Mouse (Mus musculus) brain, embryonic 14.5 days (tissue): ENCODE results near the gene Ddx25. TPM values are rescaled to one million over a fixed set of nuclear protein-coding genes. Genes with fewer than 3 reads are reported as not detected.

Experiments used
- DNase-seq: peaks from one replicate; pipeline ENCODE4 v3.0.0-alpha.2; 2011; ENCODE audit warnings: low read depth
- CTCF ChIP-seq: fragments of 200-500 bp; IDR thresholded peaks from 2 replicates; pipeline ENCODE4 v1.5.1; 2012; ENCODE audit warnings: inconsistent platforms, mild to moderate bottlenecking, moderate library complexity, borderline replicate concordance; ENCODE audit not compliant: insufficient read depth, insufficient read length; ENCODE audit errors: extremely low read depth
- POLR2A ChIP-seq: fragments of 200-500 bp; IDR thresholded peaks from 2 replicates; pipeline ENCODE4 v1.6.1; 2012; ENCODE audit warnings: mild to moderate bottlenecking, inconsistent platforms, borderline replicate concordance; ENCODE audit not compliant: poor library complexity, insufficient read depth, insufficient read length, severe bottlenecking; ENCODE audit errors: extremely low read depth
- polyA plus RNA-seq: library from polyadenylated mRNA; depleted of rRNA; stranded (reverse); fragments of >200 nt; gene quantifications from 2 replicates; pipeline ENCODE4 v1.2.3, GENCODE M21; 2012; rRNA removed

Gene Ddx25
- 11.2 and 15.2 TPM in 2 replicates for polyA plus RNA-seq

DNA sequence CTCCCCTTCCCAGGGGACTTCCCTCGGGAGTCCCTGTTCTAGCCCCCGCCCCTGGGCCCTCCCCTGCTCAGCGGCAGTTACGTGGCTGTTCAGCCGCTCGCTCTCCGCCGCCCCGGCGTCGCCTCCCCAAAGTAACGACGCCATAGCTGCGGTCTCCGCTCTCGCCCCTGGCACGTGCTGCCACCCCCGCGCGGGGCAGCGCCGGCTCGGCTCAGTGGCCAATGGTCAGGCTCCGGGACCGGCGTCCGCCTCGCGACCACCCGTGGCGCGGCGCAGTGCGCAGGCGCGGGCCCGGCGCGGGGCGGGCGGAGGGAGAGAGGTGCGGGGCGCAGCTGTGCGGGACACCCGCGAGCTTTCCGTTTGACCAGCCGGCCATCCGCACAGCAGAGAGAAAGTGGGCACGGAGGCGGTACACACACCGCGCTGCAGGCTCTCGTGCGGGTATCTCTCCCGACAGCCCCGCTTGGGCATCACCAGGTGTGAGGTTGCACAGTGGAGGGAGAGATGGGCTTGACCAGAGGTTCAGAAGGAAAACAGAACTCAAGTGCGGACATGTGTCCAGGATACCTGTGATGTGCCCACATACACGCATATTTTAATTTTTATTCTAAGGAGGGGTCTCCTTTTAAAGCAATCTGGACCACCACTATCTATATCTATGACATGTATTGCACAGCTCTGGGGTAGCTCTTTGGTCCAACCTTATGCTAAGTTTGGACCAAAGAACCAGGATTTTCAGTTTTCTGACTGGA is at the start of gene Ddx25, which contains the start of gene Pus3:
Ddx25 (minus strand) TSS at position 272 of the 752 bp plus-strand sequence.
Pus3 (plus strand) TSS at position 339 of the 752 bp plus-strand sequence.
- TF ChIP-seq POLR2A (peak; percentile 66), CTCF (no peak)
- peak; percentile 80 for DNase-seq

DNA sequence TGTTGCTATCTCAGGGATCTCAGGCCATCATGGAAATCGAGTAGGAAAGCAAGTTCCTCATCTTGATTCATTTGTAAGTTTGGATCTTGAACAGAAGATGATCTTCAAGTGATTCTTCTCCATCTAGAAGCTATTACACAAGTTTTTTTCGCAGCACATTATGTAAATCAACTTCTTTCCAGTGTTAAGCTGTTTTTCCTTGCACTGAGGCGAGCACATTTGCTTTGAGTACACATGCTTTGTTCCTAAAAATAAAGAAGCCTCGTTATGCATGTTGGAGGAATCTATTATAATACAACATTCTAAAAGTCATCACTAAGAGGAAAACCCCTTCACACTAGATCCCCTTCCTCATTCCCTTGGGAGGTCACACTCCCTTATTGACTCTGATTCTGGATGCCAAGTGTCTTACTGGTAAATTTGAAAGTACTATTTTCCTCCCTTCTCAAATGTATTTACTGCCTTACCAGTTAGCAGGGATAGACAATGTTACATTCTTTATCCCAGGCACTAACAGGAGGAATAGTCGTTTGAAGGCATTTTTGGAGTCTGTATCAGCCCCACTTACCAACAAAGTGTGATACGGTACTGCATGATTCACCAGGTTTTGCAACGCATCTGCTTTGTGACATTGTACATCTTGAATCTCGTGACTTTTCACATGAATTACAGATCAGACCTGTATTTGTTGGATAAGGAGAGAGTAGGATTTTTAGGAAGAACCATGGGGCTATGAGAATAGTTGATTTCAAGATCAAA is 49.5 kb upstream of the Ddx25 start:
- TF ChIP-seq POLR2A (no peak), CTCF (no peak)
- DNase-seq: no peak

DNA sequence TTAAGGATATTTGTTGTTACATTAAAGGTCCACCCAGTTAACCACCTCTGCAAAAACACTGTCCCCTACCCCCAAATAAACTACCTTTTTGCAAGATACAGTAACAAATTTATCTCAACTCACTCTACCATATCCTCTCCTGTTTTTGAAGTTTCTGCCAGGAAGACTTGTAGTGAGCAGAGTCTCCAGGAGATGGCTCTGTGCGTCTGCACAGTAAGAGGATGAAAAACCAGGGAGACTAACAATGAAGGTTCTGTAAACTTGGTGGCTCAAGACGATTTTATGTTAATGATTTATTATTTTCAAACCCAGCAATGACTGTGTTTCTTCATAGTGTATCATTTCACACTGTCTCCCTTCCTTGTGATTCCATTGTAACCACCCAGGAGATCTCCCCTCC is 34.6 kb upstream of the Ddx25 start:
- no peak for TF ChIP-seq POLR2A
- peak; percentile 53; the same call in 1 of the 2 replicates for TF ChIP-seq CTCF
- peak; percentile 55 for DNase-seq

DNA sequence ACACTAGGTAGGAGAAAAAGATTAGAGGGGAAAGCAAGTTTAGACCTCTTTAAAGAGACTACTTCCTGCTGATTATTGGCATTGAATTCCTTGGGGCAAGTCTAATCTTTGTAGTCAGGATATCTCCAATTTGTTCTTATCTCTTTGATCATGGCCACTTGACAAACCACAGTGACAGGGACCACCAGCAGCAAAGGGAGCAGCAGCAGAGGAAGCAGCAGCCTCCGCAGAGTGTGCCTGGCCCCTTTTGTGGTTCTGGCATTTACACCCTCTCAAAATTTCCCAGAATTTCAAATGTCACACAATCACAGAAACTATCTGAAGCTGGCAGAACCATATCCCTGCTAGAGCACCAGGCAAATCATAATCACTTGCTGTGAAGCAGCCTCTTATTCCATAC is 29.3 kb upstream of the Ddx25 start:
- TF ChIP-seq CTCF (no peak), POLR2A (no peak)
- DNase-seq: no peak

DNA sequence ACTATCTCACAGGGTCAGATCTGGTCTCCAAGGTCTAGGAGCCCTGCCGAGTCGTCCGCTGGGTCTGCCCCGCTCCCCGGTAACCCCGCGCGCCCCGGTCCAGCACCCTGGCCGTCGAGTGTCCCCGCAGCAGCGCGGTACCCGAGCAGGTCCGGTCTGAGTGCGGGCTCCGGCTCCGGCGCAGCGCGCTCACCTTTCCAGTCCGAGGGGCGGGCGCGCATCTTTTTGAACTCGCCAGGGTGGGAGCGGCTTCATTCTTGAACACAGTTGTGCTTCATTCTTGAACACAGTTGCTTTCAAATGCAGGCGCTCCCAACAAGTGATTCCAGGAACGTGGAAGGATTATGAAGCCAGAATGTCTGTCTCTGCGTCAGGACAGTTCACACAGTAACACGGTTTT is 16.1 kb upstream of the Ddx25 start:
- no peak for DNase-seq
- TF ChIP-seq POLR2A: no peak
- TF ChIP-seq CTCF: no peak

DNA sequence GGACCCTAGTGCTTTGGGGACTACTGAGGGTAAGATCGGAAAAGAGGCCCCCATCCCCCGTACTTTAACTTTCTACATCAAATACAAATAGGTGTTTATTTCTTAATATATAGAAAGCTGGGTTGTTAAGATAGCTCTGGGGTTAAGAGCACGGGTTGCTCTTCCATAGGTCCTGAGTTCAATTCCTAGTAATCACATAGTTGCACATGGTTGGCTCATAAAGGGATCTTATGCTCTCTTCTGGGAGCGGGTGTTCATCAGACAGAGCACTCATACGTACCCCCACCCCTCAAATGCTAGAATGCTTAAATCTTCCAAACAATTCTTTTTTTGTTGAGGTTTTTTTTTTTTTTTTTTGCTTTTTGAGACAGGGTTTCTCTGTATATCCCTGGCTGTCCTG is 12.3 kb upstream of the Ddx25 start:
- DNase-seq: no peak
- TF ChIP-seq POLR2A (no peak), CTCF (no peak)

DNA sequence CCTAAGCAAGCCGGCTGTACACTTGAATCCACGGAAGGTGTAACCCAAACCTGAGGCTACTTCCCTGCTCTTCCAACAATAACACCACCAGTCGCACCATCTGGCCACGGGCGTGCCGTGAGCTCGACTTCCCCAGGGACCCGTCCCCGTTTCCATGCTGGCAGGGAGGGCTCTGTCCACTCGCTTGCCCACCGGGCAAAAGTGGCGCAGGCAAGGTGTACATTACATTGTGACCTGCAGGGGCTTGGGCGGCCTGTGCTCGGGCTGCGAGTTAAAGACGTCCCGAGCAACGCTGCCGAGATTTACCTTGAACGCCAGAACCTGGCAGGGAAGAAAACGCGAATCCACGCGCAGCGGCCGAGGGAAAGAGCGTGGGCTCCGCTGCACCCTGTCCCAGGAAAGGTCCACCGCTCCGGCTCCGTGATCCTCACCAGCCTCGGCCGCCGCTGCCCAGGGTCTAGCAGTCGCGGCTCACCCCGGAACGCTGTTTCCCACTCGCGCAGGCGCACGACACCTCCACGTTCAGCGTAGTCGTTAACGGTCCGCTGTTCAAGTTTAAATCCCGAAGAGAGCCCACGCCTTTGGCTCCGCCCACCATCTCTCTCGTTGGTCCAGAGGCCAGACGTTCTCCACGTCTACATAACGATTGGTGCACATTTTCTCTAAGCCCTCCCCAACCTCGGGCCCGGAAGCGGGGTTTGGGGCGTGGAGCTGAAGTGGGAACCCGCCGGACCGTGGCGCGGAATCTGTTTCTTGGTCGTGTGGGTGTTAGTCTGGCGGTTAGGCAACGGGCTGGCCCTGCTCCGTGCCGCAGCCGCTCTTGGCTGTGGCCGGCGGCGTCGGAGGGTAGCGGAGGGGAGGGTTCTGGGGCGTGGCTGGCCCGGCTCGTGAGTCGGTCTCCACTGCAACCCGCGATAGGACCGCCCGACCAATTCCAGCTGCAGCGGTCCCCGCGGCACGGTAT is 11.5 kb upstream of the Ddx25 start, which contains the start of the genes Pate2 and Hyls1:
Pate2 (plus strand) TSS at position 714 of the 964 bp plus-strand sequence.
Hyls1 (minus strand) TSS at position 828 of the 964 bp plus-strand sequence.
- TF ChIP-seq POLR2A (peak; percentile 42; the same call in 1 of the 2 replicates), CTCF (peak; percentile 39; the same call in 1 of the 2 replicates)
- DNase-seq: peak; percentile 99

DNA sequence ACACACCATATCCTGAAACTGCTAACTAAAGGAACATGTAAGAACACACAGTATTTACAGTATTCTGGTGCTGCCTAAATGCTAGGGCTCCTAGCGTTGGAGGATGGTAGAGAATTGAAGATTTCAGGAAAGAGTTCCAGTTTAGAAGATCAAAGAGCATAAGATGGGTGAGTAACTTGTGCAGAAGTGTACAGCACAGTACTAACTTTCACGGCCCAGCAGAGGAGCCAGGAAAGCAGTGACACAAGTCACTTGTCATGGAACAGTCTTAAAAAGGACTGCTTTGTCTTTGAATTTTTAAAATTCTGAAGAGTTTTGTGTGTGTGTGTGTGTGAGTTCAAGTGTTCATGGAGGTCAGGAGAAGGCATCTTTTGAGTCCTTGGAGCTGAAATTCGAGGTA is 9.7 kb upstream of the Ddx25 start:
- TF ChIP-seq POLR2A: no peak
- TF ChIP-seq CTCF: no peak
- no peak for DNase-seq

DNA sequence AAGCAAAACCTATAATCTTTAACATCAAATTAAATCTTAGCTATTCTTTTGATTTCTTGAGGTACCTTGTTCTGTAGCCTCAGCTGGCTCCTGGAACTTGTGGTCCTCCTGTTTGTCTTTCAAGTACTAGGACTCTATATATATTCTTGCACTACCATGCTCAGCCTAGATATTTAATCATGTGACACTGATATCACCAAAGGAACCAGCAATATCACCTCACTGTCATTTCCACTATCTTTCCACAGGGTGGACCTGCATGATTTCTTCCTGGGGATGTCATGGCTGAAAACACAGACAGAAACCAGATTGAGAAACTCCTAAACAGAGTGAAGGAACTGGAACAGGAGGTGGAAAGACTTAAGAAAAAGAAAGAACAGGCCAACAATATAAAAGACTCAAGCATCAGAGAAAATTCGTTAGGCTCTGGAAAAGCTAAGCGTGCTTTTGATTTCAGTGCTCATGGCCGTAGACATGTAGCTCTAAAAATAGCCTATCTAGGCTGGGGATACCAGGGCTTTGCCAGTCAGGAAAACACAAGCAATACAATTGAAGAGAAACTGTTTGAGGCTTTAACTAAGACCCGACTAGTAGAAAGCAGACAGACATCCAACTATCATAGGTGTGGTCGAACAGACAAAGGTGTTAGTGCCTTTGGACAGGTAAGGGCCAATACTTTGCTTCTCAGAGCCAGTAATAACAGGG is 6.4 kb upstream of the Ddx25 start:
- no peak for DNase-seq
- no peak for TF ChIP-seq CTCF
- TF ChIP-seq POLR2A: no peak

DNA sequence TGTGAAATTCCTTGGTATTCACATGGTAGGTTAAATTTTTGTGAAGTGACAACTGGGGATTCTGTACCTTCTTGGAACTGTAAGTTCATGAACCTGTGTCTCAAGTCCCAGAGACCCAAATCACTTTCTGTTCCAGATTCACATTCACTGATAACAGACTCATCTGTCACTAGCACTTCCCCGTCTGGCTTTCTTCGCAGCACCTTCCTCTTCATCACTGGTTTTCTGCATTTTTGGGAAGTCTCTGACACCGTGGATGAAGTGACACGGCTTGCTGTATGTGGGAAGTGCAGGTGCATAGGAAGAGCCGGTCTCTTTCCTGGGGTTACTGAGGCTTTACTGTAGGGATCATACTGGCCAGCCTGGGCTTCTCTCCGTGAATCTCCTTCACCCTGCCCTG is 3.3 kb upstream of the Ddx25 start:
- no peak for DNase-seq
- TF ChIP-seq CTCF (no peak), POLR2A (no peak)
